16 mouse cellular contexts compared by ENCODE assay signal in the genomic region with DNA sequence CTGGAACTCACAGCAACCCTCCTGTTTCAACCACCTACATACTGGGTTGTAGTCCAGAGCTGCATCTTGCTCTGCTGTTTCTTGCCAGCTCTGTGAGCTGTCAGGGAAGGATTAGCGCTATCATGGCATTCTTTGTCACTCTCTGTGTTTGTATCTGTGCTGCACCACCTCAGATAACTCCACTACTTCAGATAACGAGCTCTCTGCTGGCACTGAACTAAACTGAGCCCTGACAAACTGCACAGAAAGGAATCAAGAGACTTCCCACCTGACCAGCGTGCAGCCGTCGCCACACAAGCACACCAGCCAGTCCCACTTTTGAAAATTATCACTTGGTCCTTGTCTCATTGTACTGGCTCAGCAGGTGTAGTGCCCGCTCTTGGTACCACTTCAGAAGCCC. TPM values are rescaled to one million over a fixed set of nuclear protein-coding genes. Genes with fewer than 3 reads are reported as not detected.
DNase-seq lines count a peak whose midpoint lies in the region; ATAC-seq and TF ChIP-seq lines count a peak whose summit lies in the region.
"Had no signal": no experiment of that assay in that cellular context is flagged by ENCODE, and none has a peak within 500 bp of the region (broad histone marks: within the 10 kb centered on the region; RNA-seq: fewer than 3 reads in every experiment).

No protein-coding gene starts in this region.

- TF ChIP-seq POLR2A in heart, adult 2 months (IDR thresholded peaks at IDR 0.05; ENCODE audit: insufficient read depth, low read depth, low read length) = no peak

- peak; percentile 48; the same call in 1 of the 2 replicates for ATAC-seq in heart, embryonic 12.5 days (ENCODE audit: insufficient number of reproducible peaks, low FRiP score)
- 0 out of 2 replicates have a peak, but pooled peaks have one; percentile 47 for ATAC-seq in liver, embryonic 13.5 days (ENCODE audit: low read depth)
- ATAC-seq in liver, embryonic 11.5 days (replicated peaks; ENCODE audit: low FRiP score) = no peak; the same call in 1 of the 2 replicates
- ATAC-seq: CD4-positive, CD25-positive, alpha-beta regulatory T cell, adult 4 months; forebrain, embryonic 15.5 days; intestine, embryonic 16.5 days had no signal

- no peak overlapping the region for H3K4me2 ChIP-seq in heart, embryonic 12.5 days
- no peak overlapping the region for H3K4me2 ChIP-seq in liver, embryonic 13.5 days
- H3K4me2 ChIP-seq in liver, embryonic 11.5 days = no peak overlapping the region
- H3K4me2 ChIP-seq: embryonic facial prominence, embryonic 12.5 days; forebrain, embryonic 15.5 days; heart, embryonic 13.5 days; hindbrain, embryonic 15.5 days had no signal

- H3K27ac ChIP-seq in heart, embryonic 12.5 days (ENCODE audit: poor library complexity, severe bottlenecking) = no peak overlapping the region
- H3K27ac ChIP-seq in heart, adult 2 months = no peak overlapping the region
- no peak overlapping the region for H3K27ac ChIP-seq in liver, embryonic 13.5 days
- H3K27ac ChIP-seq in liver, embryonic 11.5 days (ENCODE audit: low read depth, low read length) = no peak overlapping the region
- no peak overlapping the region for H3K27ac ChIP-seq in embryonic facial prominence, embryonic 10.5 days (replicated peaks)
- H3K27ac ChIP-seq: embryonic facial prominence, embryonic 12.5 days; forebrain, embryonic 15.5 days; heart, embryonic 13.5 days; hindbrain, embryonic 10.5 days; hindbrain, embryonic 15.5 days had no signal

- peaks cover 68% of the 10 kb centered on the region for H3K27me3 ChIP-seq in heart, embryonic 12.5 days (replicated peaks)
- peaks cover 2% of the 10 kb centered on the region; the same call in 1 of the 2 replicates for H3K27me3 ChIP-seq in heart, adult 2 months (ENCODE audit: control insufficient read depth, insufficient read depth, low read length)
- H3K27me3 ChIP-seq in liver, embryonic 13.5 days = peaks cover 11% of the 10 kb centered on the region
- peaks cover 11% of the 10 kb centered on the region for H3K27me3 ChIP-seq in liver, embryonic 11.5 days (replicated peaks; ENCODE audit: control insufficient read depth, insufficient read depth, low read length)
- peaks cover 32% of the 10 kb centered on the region for H3K27me3 ChIP-seq in embryonic facial prominence, embryonic 10.5 days (replicated peaks; ENCODE audit: low read depth, poor library complexity, severe bottlenecking)
- H3K27me3 ChIP-seq: embryonic facial prominence, embryonic 12.5 days had no signal

- H3K9ac ChIP-seq in heart, embryonic 12.5 days = no peak overlapping the region
- no peak overlapping the region for H3K9ac ChIP-seq in heart, adult 2 months (ENCODE audit: low read depth, low read length)
- H3K9ac ChIP-seq in liver, embryonic 13.5 days = no peak overlapping the region
- H3K9ac ChIP-seq in liver, embryonic 11.5 days (ENCODE audit: low read depth, low read length) = no peak overlapping the region
- H3K9ac ChIP-seq: embryonic facial prominence, embryonic 12.5 days; forebrain, embryonic 15.5 days; heart, embryonic 13.5 days; hindbrain, embryonic 15.5 days had no signal

- no peak for TF ChIP-seq EP300 in heart, adult 2 months (IDR thresholded peaks at IDR 0.05; ENCODE audit: insufficient read depth, low read depth, low read length)

- no peak for TF ChIP-seq CTCF in heart, adult 2 months (IDR thresholded peaks at IDR 0.05)

- no peaks in the 10 kb centered on the region for H3K36me3 ChIP-seq in heart, embryonic 12.5 days
- H3K36me3 ChIP-seq in heart, adult 2 months (ENCODE audit: control insufficient read depth, insufficient read depth, low read length) = no peaks in the 10 kb centered on the region
- no peaks in the 10 kb centered on the region for H3K36me3 ChIP-seq in liver, embryonic 13.5 days
- H3K36me3 ChIP-seq in liver, embryonic 11.5 days (ENCODE audit: control insufficient read depth, insufficient read depth, low read length) = no peaks in the 10 kb centered on the region
- no peaks in the 10 kb centered on the region for H3K36me3 ChIP-seq in embryonic facial prominence, embryonic 10.5 days (replicated peaks)
- H3K36me3 ChIP-seq: embryonic facial prominence, embryonic 12.5 days; forebrain, embryonic 15.5 days; G1E; heart, embryonic 13.5 days; hindbrain, embryonic 10.5 days; hindbrain, embryonic 15.5 days had no signal

- WGBS in heart, embryonic 12.5 days = 30% methylated on average over 6 of the region's 6 CpGs
- 35% methylated on average over 6 of the region's 6 CpGs for WGBS in heart, adult 2 months
- 43% methylated on average over 6 of the region's 6 CpGs for WGBS in liver, embryonic 13.5 days (ENCODE audit: insufficient replicate concordance)
- 46% methylated on average over 6 of the region's 6 CpGs for WGBS in liver, embryonic 11.5 days
- 75% methylated on average over 6 of the region's 6 CpGs for WGBS in embryonic facial prominence, embryonic 10.5 days

- no peaks in the 10 kb centered on the region for H3K79me2 ChIP-seq in heart, adult 2 months (replicated peaks; ENCODE audit: control insufficient read depth, insufficient read depth, low read length)

- H3K4me3 ChIP-seq in heart, embryonic 12.5 days = no peak overlapping the region
- H3K4me3 ChIP-seq in heart, adult 2 months = no peak overlapping the region
- no peak overlapping the region for H3K4me3 ChIP-seq in liver, embryonic 13.5 days (replicated peaks)
- no peak overlapping the region for H3K4me3 ChIP-seq in liver, embryonic 11.5 days (ENCODE audit: low read depth, low read length)
- H3K4me3 ChIP-seq in embryonic facial prominence, embryonic 10.5 days = no peak overlapping the region
- H3K4me3 ChIP-seq: embryonic facial prominence, embryonic 12.5 days; forebrain, embryonic 15.5 days; heart, embryonic 13.5 days; hindbrain, embryonic 10.5 days; hindbrain, embryonic 15.5 days had no signal

- peak; percentile 19 for DNase-seq in cerebellum, adult 9-10 months
- DNase-seq in cerebellum, adult 8-10 months = no peak
- no peak for DNase-seq in heart, adult 2 months
- no peak for DNase-seq in liver, embryonic 13.5 days
- no peak for DNase-seq in liver, embryonic 11.5 days (ENCODE audit: low spot score)
- no peak for DNase-seq in embryonic facial prominence, embryonic 10.5 days (ENCODE audit: low spot score)
- DNase-seq: B cell, adult 2 months had no signal

- peaks cover 3% of the 10 kb centered on the region; the same call in 1 of the 2 replicates for H3K9me3 ChIP-seq in heart, embryonic 12.5 days (replicated peaks)
- H3K9me3 ChIP-seq in liver, embryonic 13.5 days (replicated peaks) = no peaks in the 10 kb centered on the region
- no peaks in the 10 kb centered on the region for H3K9me3 ChIP-seq in liver, embryonic 11.5 days (ENCODE audit: control insufficient read depth, low read length)
- no peaks in the 10 kb centered on the region for H3K9me3 ChIP-seq in embryonic facial prominence, embryonic 10.5 days
- H3K9me3 ChIP-seq: embryonic facial prominence, embryonic 12.5 days; forebrain, embryonic 15.5 days; hindbrain, embryonic 10.5 days; hindbrain, embryonic 15.5 days had no signal

- H3K4me1 ChIP-seq in heart, embryonic 12.5 days (replicated peaks) = peaks cover 5% of the 10 kb centered on the region
- no peaks in the 10 kb centered on the region for H3K4me1 ChIP-seq in heart, adult 2 months (ENCODE audit: control insufficient read depth, insufficient read depth, low read length)
- H3K4me1 ChIP-seq in liver, embryonic 13.5 days (replicated peaks) = no peaks in the 10 kb centered on the region
- H3K4me1 ChIP-seq in liver, embryonic 11.5 days (replicated peaks; ENCODE audit: control insufficient read depth, insufficient read depth, low read length) = no peaks in the 10 kb centered on the region
- peaks cover 24% of the 10 kb centered on the region for H3K4me1 ChIP-seq in embryonic facial prominence, embryonic 10.5 days

- intact Hi-C loops in heart, adult 2 months (cut with DNase I) = no loop called here

RNA-seq across cellular contexts. Expression of a gene that starts 4.7 kb away (rescaled TPM):
- polyA plus RNA-seq in heart, embryonic 12.5 days (2016; fragmentation: Nextera tagmentation; extraction: Ambion mirVana) = 2.3 and 3.0 TPM in 2 replicates
- 1 to 10 TPM; 4.2 to 4.5 TPM for total RNA-seq in heart, adult 2 months (2021)
- polyA plus RNA-seq in heart, adult 2 months (2012; rRNA removed) = 3.5 and 6.3 TPM in 2 replicates
- 0.32 and 0.33 TPM in 2 replicates for polyA plus RNA-seq in liver, embryonic 13.5 days (2015; fragmentation: Nextera tagmentation; extraction: Ambion mirVana)
- polyA plus RNA-seq in liver, embryonic 11.5 days (2014; fragmentation: Nextera tagmentation; extraction: Ambion mirVana) = 1.3 and 1.6 TPM in 2 replicates
- polyA plus RNA-seq in embryonic facial prominence, embryonic 10.5 days (2016; fragmentation: Nextera tagmentation; extraction: Ambion mirVana) = 3.2 and 3.3 TPM in 2 replicates
- polyA plus RNA-seq: G1E had no signal
